Mouse (Mus musculus) left cerebral cortex, adult 8-10 months (tissue): Measurements from ENCODE around the gene Poc5. TPM values are rescaled to one million over a fixed set of nuclear protein-coding genes. Genes with fewer than 3 reads are reported as not detected.

Source experiments
- DNase-seq, 2 experiments: peaks; one replicate each; pipeline ENCODE4 v3.0.0; 2022; ENCODE audit warnings: low spot score in 2 of 2
- total RNA-seq, 4 experiments: library from RNA; stranded (reverse); gene quantifications; 2 replicates each; pipeline ENCODE4 v1.2.4; 2022

Poc5 gene
- 10 to 100 TPM; 30.6 to 38.3 (median 34.1) TPM for total RNA-seq

GRCm38 (mm10) chr13:96388042-96388888, at the start of gene Poc5:
TSS of gene Poc5 (plus strand) at chr13:96388294.
- DNase-seq, result peak; percentile 98 to 100

- no peak for DNase-seq
These were observed 46.6 kb upstream of the Poc5 start for GRCm38 (mm10) chr13:96341461-96341860.

GRCm38 (mm10) chr13:96344778-96345177, 43.3 kb upstream of the Poc5 start:
- no peak for DNase-seq

- DNase-seq, result no peak
These were observed 41.5 kb upstream of the Poc5 start for GRCm38 (mm10) chr13:96346581-96346980.

- DNase-seq, result no peak
These were observed 37.9 kb upstream of the Poc5 start for GRCm38 (mm10) chr13:96350207-96350606.

- DNase-seq, result no peak
These were observed 36.8 kb upstream of the Poc5 start for GRCm38 (mm10) chr13:96351264-96351663.

GRCm38 (mm10) chr13:96375519-96375918, 12.6 kb upstream of the Poc5 start:
- no peak for DNase-seq

GRCm38 (mm10) chr13:96376871-96377270, 11.2 kb upstream of the Poc5 start:
- no peak for DNase-seq

GRCm38 (mm10) chr13:96377883-96378282, 10.2 kb upstream of the Poc5 start:
- no peak for DNase-seq

- DNase-seq, result no peak
These were observed 1.2 kb downstream of the Poc5 start for GRCm38 (mm10) chr13:96389301-96389700.

GRCm38 (mm10) chr13:96401251-96401650, 13.2 kb downstream of the Poc5 start:
- no peak for DNase-seq

GRCm38 (mm10) chr13:96405518-96405917, 17.4 kb downstream of the Poc5 start:
- no peak for DNase-seq

- DNase-seq, result no peak
These were observed 18.9 kb downstream of the Poc5 start for GRCm38 (mm10) chr13:96407040-96407439.

GRCm38 (mm10) chr13:96408786-96409185, 20.7 kb downstream of the Poc5 start:
- DNase-seq, result no peak

GRCm38 (mm10) chr13:96414384-96414783, 26.3 kb downstream of the Poc5 start:
- no peak for DNase-seq

GRCm38 (mm10) chr13:96416380-96416779, 28.3 kb downstream of the Poc5 start:
- DNase-seq, result no peak

- DNase-seq, result no peak
These were observed 29.2 kb downstream of the Poc5 start for GRCm38 (mm10) chr13:96417261-96417813.

GRCm38 (mm10) chr13:96418487-96418886, 30.4 kb downstream of the Poc5 start:
- no peak for DNase-seq

- no peak for DNase-seq
These were observed 33.1 kb downstream of the Poc5 start for GRCm38 (mm10) chr13:96421230-96421629.

GRCm38 (mm10) chr13:96424496-96425274, 36.6 kb downstream of the Poc5 start:
- no peak for DNase-seq

GRCm38 (mm10) chr13:96426044-96426443, 38.0 kb downstream of the Poc5 start:
- no peak for DNase-seq

- no peak for DNase-seq
These were observed 40.4 kb downstream of the Poc5 start for GRCm38 (mm10) chr13:96428531-96428930.
